Mouse (Mus musculus) hindbrain, embryonic 10.5 days (tissue): ENCODE measurements around the gene Alpi. TPM values are rescaled to one million over a fixed set of nuclear protein-coding genes. Genes with fewer than 3 reads are reported as not detected.

ENCODE experiments used
- DNase-seq: peaks from one replicate; pipeline ENCODE4 v3.0.0-alpha.2; 2017; ENCODE audit warnings: low spot score
- H3K27ac ChIP-seq: fragments of 300-500 bp; sonication (generic); 2 replicates; pipeline ENCODE4 v1.5.1; 2016; ENCODE audit warnings: mild to moderate bottlenecking, moderate library complexity
- H3K27me3 ChIP-seq: fragments of 300-500 bp; sonication (generic); 2 replicates; pipeline ENCODE4 v1.6.1; 2016; ENCODE audit warnings: mild to moderate bottlenecking; ENCODE audit not compliant: poor library complexity, insufficient read depth, severe bottlenecking
- H3K36me3 ChIP-seq: fragments of 300-500 bp; sonication (generic); 2 replicates; pipeline ENCODE4 v1.6.1; 2016; ENCODE audit warnings: mild to moderate bottlenecking, moderate library complexity
- H3K4me1 ChIP-seq: fragments of 300-500 bp; sonication (generic); replicated peaks from 2 replicates; pipeline ENCODE4 v1.6.1; 2016; ENCODE audit warnings: mild to moderate bottlenecking
- H3K4me3 ChIP-seq: fragments of 300-500 bp; sonication (generic); 2 replicates; pipeline ENCODE4 v1.5.1; 2016; ENCODE audit warnings: mild to moderate bottlenecking, moderate library complexity
- H3K9me3 ChIP-seq: fragments of 300-500 bp; sonication (generic); 2 replicates; pipeline ENCODE4 v1.6.1; 2016; ENCODE audit warnings: mild to moderate bottlenecking, moderate library complexity
- whole genome bisulfite sequencing: fragments of 180-500 bp; shearing (Covaris S2); methylation state at CpG from one replicate; pipeline ENCODE4 v1.1.7; 2016; 5-methylcytosine and 5-hydroxymethylcytosine counted together
- polyA plus RNA-seq: library from polyadenylated mRNA; unstranded; fragments of >200 nt; fragmentation: Nextera tagmentation; extraction: Ambion mirVana; gene quantifications from 2 replicates; pipeline ENCODE4 v1.2.1, GENCODE M21; 2016

Alpi gene
- polyA plus RNA-seq, 1 experiment from 2014 or later = not detected

DNA sequence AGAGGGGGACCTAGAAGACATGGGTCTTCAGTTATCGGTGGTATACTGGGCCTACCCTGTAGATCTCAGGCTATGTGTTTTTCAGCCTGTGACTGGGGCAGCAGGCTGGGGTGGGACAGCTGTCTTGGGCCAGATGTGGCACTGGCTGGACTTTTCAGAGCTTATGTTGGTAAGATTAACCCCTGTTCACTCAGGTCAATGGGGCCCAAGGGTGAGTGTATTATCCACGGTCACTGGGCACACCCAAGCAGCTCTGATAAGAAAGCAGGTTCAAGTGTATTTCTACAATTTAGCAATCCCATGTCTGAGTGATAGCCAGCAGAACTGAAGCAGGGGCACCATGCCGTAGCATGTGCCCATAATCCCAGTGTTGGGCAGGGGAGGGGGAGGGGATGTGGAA is 708 bp upstream of the Alpi start:
- no peak overlapping the region for H3K27ac ChIP-seq
- no peak for DNase-seq
- H3K4me1 ChIP-seq = peaks cover 5% of the 10 kb centered on the region; the same call in 1 of the 2 replicates
- H3K36me3 ChIP-seq = no peaks in the 10 kb centered on the region
- WGBS = 90% methylated on average over 3 of the region's 3 CpGs
- no peaks in the 10 kb centered on the region for H3K9me3 ChIP-seq
- peaks cover 30% of the 10 kb centered on the region for H3K27me3 ChIP-seq
- H3K4me3 ChIP-seq = no peak overlapping the region

DNA sequence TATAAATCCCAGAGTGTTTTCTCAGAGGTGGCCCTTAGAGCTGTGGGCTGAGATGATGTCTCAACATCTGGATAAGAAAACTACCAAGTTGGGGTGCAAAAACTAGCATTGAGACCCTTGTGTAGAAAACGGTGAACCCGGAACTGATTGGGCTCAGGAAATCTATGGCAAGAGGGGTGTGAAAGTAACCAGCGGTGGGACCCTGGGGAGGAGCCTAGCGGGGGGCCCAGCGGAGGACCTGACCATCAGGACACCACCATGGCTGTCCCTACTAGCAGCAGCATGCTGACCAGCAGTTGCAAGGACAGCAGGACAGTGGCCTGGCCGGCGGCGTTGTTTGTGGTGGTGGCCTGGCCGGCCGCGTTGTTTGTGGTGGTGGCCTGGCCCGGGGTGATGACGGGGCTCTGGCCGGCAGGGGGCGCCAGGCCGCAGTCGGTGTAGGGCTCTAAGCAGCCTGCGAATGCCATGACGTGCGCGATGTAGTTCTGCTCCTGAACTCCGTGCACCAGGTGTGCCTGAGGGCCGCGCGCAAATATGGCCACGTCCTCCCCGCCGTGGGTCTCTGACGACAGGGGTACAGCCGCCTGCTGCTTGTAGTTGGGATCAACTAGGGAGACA is 2.9 kb downstream of the Alpi start:
- no peaks in the 10 kb centered on the region for H3K36me3 ChIP-seq
- peak; percentile 78 for DNase-seq
- H3K27ac ChIP-seq = peak overlapping the region; percentile 46; the same call in 1 of the 2 replicates
- H3K9me3 ChIP-seq = no peaks in the 10 kb centered on the region
- peaks cover 10% of the 10 kb centered on the region; the same call in 1 of the 2 replicates for H3K4me1 ChIP-seq
- peaks cover 40% of the 10 kb centered on the region for H3K27me3 ChIP-seq
- 13% methylated on average over 30 of the region's 30 CpGs for WGBS
- peak overlapping the region; percentile 26; the same call in 1 of the 2 replicates for H3K4me3 ChIP-seq

DNA sequence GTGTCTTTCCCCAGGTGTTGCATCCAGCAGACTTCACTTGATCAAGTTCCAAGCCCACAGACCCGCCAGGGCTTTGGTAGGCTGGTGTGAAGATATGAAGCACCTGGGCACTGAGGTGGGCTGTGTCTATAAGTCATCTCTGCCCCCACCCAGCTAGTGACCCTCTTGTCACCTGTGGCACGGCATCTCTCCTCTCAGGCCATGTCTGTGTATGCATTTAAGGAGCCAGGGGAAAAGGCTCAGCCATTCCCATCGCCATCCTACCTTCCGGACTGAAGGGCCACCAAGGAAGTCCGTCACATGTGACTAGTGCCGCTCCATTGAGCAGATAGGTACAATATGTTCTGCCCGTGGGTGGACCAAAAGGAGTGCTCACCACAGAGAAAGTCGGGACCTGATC is 5.8 kb downstream of the Alpi start:
- no peak overlapping the region for H3K27ac ChIP-seq
- no peak for DNase-seq
- H3K4me1 ChIP-seq = peaks cover 10% of the 10 kb centered on the region; the same call in 1 of the 2 replicates
- H3K36me3 ChIP-seq = no peaks in the 10 kb centered on the region
- peaks cover 40% of the 10 kb centered on the region for H3K27me3 ChIP-seq
- 84% methylated on average over 8 of the region's 8 CpGs for WGBS
- H3K4me3 ChIP-seq = no peak overlapping the region
- H3K9me3 ChIP-seq = no peaks in the 10 kb centered on the region

- Histone ChIP-seq H3K9me3 (no peaks in the 10 kb centered on the region), H3K36me3 (no peaks in the 10 kb centered on the region), H3K4me1 (no peaks in the 10 kb centered on the region), H3K27ac (no peak within 1 kb of the TSS), H3K4me3 (no peak within 1 kb of the TSS), H3K27me3 (no peaks in the 10 kb centered on the region)
- WGBS = 87% methylated on average over 4 of the region's 4 CpGs
- no peak for DNase-seq
These were observed 11.6 kb downstream of the Alpi start, which contains the start of gene Alppl2 for GRCm38 (mm10) chr1:87089828-87090227. Alppl2 (minus strand) TSS chr1:87089928.

DNA sequence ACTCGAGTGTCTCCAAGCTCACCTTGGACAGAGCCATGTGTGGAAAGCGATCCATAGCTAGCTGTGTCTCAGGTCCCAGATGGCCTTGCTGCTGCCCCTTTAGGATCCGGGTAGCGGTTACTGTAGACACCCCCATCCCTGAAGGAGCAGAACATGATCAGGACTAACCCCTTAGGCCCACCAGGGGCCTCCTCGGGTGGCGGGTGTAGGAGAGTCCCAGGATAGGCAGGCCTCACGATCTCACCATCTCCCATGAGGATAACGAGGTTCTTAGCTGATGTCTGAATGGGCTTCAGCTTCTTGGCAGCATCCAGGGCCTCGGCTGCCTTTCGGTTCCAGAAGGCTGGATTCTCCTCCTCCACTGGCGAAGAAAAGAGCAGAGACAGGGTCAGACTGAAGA is 12.2 kb downstream of the Alpi start:
- Histone ChIP-seq H3K4me1 (no peaks in the 10 kb centered on the region), H3K36me3 (no peaks in the 10 kb centered on the region), H3K27ac (no peak overlapping the region), H3K9me3 (no peaks in the 10 kb centered on the region), H3K27me3 (no peaks in the 10 kb centered on the region), H3K4me3 (no peak overlapping the region)
- WGBS = 91% methylated on average over 11 of the region's 11 CpGs
- DNase-seq = no peak

GRCm38 (mm10) chr1:87086964-87087363 is 14.4 kb downstream of the Alpi start:
- Histone ChIP-seq H3K4me3 (no peak overlapping the region), H3K27me3 (no peaks in the 10 kb centered on the region), H3K4me1 (no peaks in the 10 kb centered on the region), H3K9me3 (no peaks in the 10 kb centered on the region), H3K27ac (no peak overlapping the region), H3K36me3 (no peaks in the 10 kb centered on the region)
- no peak for DNase-seq
- WGBS = 74% methylated on average over 17 of the region's 17 CpGs

GRCm38 (mm10) chr1:87086196-87086595 is 15.2 kb downstream of the Alpi start:
- H3K9me3 ChIP-seq = no peaks in the 10 kb centered on the region
- no peak for DNase-seq
- WGBS = 66% methylated on average over 4 of the region's 4 CpGs
- H3K36me3 ChIP-seq = no peaks in the 10 kb centered on the region
- H3K27me3 ChIP-seq = no peaks in the 10 kb centered on the region
- no peak overlapping the region for H3K4me3 ChIP-seq
- H3K4me1 ChIP-seq = no peaks in the 10 kb centered on the region
- H3K27ac ChIP-seq = no peak overlapping the region

GRCm38 (mm10) chr1:87073776-87074175 is 27.6 kb downstream of the Alpi start:
- Histone ChIP-seq H3K4me3 (no peak overlapping the region), H3K9me3 (no peaks in the 10 kb centered on the region), H3K36me3 (no peaks in the 10 kb centered on the region), H3K27me3 (no peaks in the 10 kb centered on the region), H3K27ac (no peak overlapping the region), H3K4me1 (no peaks in the 10 kb centered on the region; the same call in 1 of the 2 replicates)
- WGBS = 84% methylated on average over 8 of the region's 8 CpGs
- DNase-seq = no peak

- Histone ChIP-seq H3K4me1 (peaks cover 5% of the 10 kb centered on the region), H3K27me3 (no peaks in the 10 kb centered on the region), H3K9me3 (no peaks in the 10 kb centered on the region), H3K27ac (no peak overlapping the region), H3K4me3 (no peak overlapping the region), H3K36me3 (no peaks in the 10 kb centered on the region)
- peak; percentile 39 for DNase-seq
- WGBS = 44% methylated on average over 16 of the region's 16 CpGs
These were observed 30.7 kb downstream of the Alpi start for GRCm38 (mm10) chr1:87070720-87071119.

- Histone ChIP-seq H3K9me3 (no peaks in the 10 kb centered on the region), H3K27ac (no peak overlapping the region)
- no peak for DNase-seq
These were observed 40.5 kb downstream of the Alpi start for GRCm38 (mm10) chr1:87060913-87061312.

DNA sequence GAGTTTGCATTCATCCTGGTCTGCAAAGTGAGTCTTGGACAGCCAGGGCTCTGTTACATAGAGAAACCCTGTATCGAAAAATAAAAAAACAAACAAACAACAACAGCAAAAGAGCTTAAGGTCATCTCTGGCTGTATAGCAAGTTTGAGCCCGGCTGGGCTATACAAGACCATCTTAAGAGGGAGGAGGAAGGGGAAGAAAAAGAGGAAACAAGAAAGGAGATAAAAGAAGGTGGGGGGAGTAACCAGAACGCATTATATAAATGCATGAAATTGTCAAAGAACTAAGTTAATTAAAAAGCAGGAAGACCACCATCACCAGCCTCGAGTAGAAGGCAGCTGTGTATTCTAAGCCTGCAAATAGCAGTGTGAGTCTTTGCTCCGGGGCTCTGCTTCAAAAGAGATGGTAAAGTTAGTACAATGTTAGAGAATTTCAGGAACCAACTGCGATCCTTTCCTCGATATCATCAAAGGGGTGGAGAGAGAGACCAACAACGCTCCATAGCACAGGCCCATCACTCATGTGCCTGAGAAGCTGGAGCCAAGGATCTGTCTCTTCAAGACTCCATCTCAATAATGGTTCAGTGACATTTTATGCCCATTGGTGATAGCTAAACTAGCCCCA is 42.3 kb downstream of the Alpi start:
- no peak for DNase-seq
- no peaks in the 10 kb centered on the region for H3K9me3 ChIP-seq
- H3K4me3 ChIP-seq = no peak overlapping the region
- H3K4me1 ChIP-seq = no peaks in the 10 kb centered on the region
- no peaks in the 10 kb centered on the region for H3K36me3 ChIP-seq
- no peak overlapping the region for H3K27ac ChIP-seq
- 85% methylated on average over 8 of the region's 8 CpGs for WGBS
- no peaks in the 10 kb centered on the region for H3K27me3 ChIP-seq

More at GRCm38 (mm10) chr1:87060913-87061312, 40.5 kb downstream of the Alpi start:
- Histone ChIP-seq H3K4me1 (no peaks in the 10 kb centered on the region), H3K36me3 (no peaks in the 10 kb centered on the region), H3K27me3 (no peaks in the 10 kb centered on the region), H3K4me3 (no peak overlapping the region)

- H3K36me3 ChIP-seq = no peaks in the 10 kb centered on the region
- 78% methylated on average over 4 of the region's 4 CpGs for WGBS
- no peak for DNase-seq
- H3K4me3 ChIP-seq = no peak overlapping the region
- no peaks in the 10 kb centered on the region for H3K27me3 ChIP-seq
- H3K27ac ChIP-seq = no peak overlapping the region
- H3K4me1 ChIP-seq = no peaks in the 10 kb centered on the region
- H3K9me3 ChIP-seq = no peaks in the 10 kb centered on the region
These were observed 44.3 kb downstream of the Alpi start for GRCm38 (mm10) chr1:87057075-87057474.

DNA sequence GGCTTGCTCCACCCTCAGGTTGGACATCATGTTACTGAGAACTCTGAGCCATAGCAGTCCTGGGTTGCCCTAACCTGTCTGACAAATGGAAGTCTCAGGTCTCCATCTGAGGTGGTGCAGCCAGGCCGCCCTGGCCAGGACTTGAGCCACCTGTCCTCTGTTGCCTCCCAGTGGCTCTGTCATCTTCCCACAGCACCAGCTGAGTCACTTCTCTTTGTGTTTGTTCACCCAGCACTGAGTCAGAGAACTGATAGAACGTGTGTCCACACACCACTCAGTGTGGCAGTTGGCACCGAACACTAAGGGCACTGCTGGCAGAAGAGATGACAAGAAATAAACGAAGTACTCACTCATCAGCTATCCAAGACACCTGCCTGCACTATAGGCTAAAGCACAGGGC is 50.0 kb downstream of the Alpi start:
- DNase-seq = no peak
- Histone ChIP-seq H3K9me3 (no peaks in the 10 kb centered on the region), H3K4me3 (no peak overlapping the region), H3K36me3 (peaks cover 16% of the 10 kb centered on the region), H3K27me3 (no peaks in the 10 kb centered on the region), H3K27ac (no peak overlapping the region), H3K4me1 (peaks cover 17% of the 10 kb centered on the region)
- 90% methylated on average over 4 of the region's 4 CpGs for WGBS
